Mouse (Mus musculus) kidney, postnatal 0 days (tissue): ENCODE results near the gene Fam53b. TPM values are rescaled to one million over a fixed set of nuclear protein-coding genes. Genes with fewer than 3 reads are reported as not detected.

Source experiments
- ATAC-seq: fragments of 200-750 bp; cut with Nextera tagmentation; replicated peaks from 2 replicates; pipeline ENCODE4 v1.8.0; 2017; ENCODE audit warnings: low read depth, moderate number of reproducible peaks, moderate TSS enrichment, moderate library complexity; ENCODE audit not compliant: low FRiP score
- DNase-seq: peaks from one replicate; pipeline ENCODE4 v3.0.0-alpha.2; 2016; ENCODE audit warnings: low spot score
- H3K27ac ChIP-seq: fragments of 300-500 bp; sonication (generic); 2 replicates; pipeline ENCODE4 v1.5.1; 2014; ENCODE audit warnings: mild to moderate bottlenecking
- H3K27me3 ChIP-seq: fragments of 300-500 bp; sonication (generic); 2 replicates; pipeline ENCODE4 v1.6.1; 2014; ENCODE audit warnings: low read length, mixed read lengths; ENCODE audit not compliant: insufficient read depth
- H3K36me3 ChIP-seq: fragments of 300-500 bp; sonication (generic); 2 replicates; pipeline ENCODE4 v1.6.1; 2014; ENCODE audit warnings: low read length, mixed read lengths; ENCODE audit not compliant: insufficient read depth
- H3K4me1 ChIP-seq: fragments of 300-500 bp; sonication (generic); replicated peaks from 2 replicates; pipeline ENCODE4 v1.6.1; 2014; ENCODE audit warnings: antibody characterized with exemption, low read length, mixed read lengths; ENCODE audit not compliant: insufficient read depth
- H3K4me2 ChIP-seq: fragments of 300-500 bp; sonication (generic); 2 replicates; pipeline ENCODE4 v1.6.1; 2014; ENCODE audit warnings: mild to moderate bottlenecking, low read length, moderate library complexity, mixed read lengths
- H3K4me3 ChIP-seq: fragments of 300-500 bp; sonication (generic); replicated peaks from 2 replicates; pipeline ENCODE4 v1.5.1; 2014; ENCODE audit warnings: low read depth, low read length
- H3K9ac ChIP-seq: fragments of 300-500 bp; sonication (generic); 2 replicates; pipeline ENCODE4 v1.6.1; 2014; ENCODE audit warnings: low read depth, low read length
- H3K9me3 ChIP-seq: fragments of 300-500 bp; sonication (generic); replicated peaks from 2 replicates; pipeline ENCODE4 v1.6.1; 2016; ENCODE audit warnings: low read length, inconsistent platforms, mixed read lengths
- CTCF ChIP-seq: IDR thresholded peaks from 2 replicates; pipeline ENCODE4 v1.5.1; 2016; ENCODE audit warnings: antibody characterized with exemption, low read depth, mild to moderate bottlenecking, moderate library complexity
- WGBS: fragments of 180-500 bp; shearing (Covaris S2); extraction: QIAGEN DNeasy Blood & Tissue Kit; methylation state at CpG from one replicate; pipeline ENCODE4 v1.1.7; 2014; 5-methylcytosine and 5-hydroxymethylcytosine counted together
- polyA plus RNA-seq: library from polyadenylated mRNA; unstranded; fragments of >200 nt; fragmentation: Nextera tagmentation; extraction: Ambion mirVana; gene quantifications from 2 replicates; pipeline ENCODE4 v1.2.1, GENCODE M21; 2015

Gene Fam53b
- polyA plus RNA-seq, 1 experiment from 2014 or later, result 17.5 TPM

- ATAC-seq, result peak; percentile 93
- WGBS, result under 1% methylated on average over 37 of the region's 37 CpGs
- H3K9me3 ChIP-seq, result no peaks in the 10 kb centered on the region
Observed at GRCm38 (mm10) chr7:132852173-132852844, 38.6 kb upstream of the Fam53b start, which contains the start of gene Eef1akmt2. Eef1akmt2 (minus strand) TSS chr7:132852673.

GRCm38 (mm10) chr7:132843152-132843551 lies 29.5 kb upstream of the Fam53b start:
- WGBS, result 93% methylated on average over 3 of the region's 3 CpGs
- H3K36me3 ChIP-seq, result 0 out of 2 replicates have a peak, but pooled peaks cover 9% of the 10 kb centered on the region
- ATAC-seq, result no peak

More at GRCm38 (mm10) chr7:132852173-132852844, 38.6 kb upstream of the Fam53b start, which contains the start of gene Eef1akmt2:
- Histone ChIP-seq H3K4me3 (peak within 1 kb of the TSS; percentile 50), H3K4me2 (peak within 1 kb of the TSS; percentile 60), H3K27ac (peak within 1 kb of the TSS; percentile 97), H3K4me1 (no peaks in the 10 kb centered on the region), H3K27me3 (no peaks in the 10 kb centered on the region), H3K9ac (peak within 1 kb of the TSS; percentile 92), H3K36me3 (peaks cover 14% of the 10 kb centered on the region; the same call in 1 of the 2 replicates)
- peak; percentile 93 for DNase-seq
- TF ChIP-seq CTCF, result peak; percentile 44

GRCm38 (mm10) chr7:132842455-132842854 lies 28.8 kb upstream of the Fam53b start:
- Histone ChIP-seq H3K4me2 (no peak overlapping the region), H3K9me3 (no peaks in the 10 kb centered on the region), H3K27me3 (no peaks in the 10 kb centered on the region), H3K27ac (no peak overlapping the region), H3K4me1 (no peaks in the 10 kb centered on the region), H3K4me3 (no peak overlapping the region), H3K36me3 (0 out of 2 replicates have a peak, but pooled peaks cover 8% of the 10 kb centered on the region), H3K9ac (no peak overlapping the region)
- ATAC-seq (no peak), DNase-seq (no peak)
- WGBS, result 100% methylated on average over 1 of the region's 1 CpGs
- no peak for TF ChIP-seq CTCF

More at GRCm38 (mm10) chr7:132843152-132843551, 29.5 kb upstream of the Fam53b start:
- no peaks in the 10 kb centered on the region for H3K27me3 ChIP-seq
- no peak overlapping the region for H3K27ac ChIP-seq
- no peak overlapping the region for H3K4me3 ChIP-seq
- no peak for DNase-seq
- H3K9ac ChIP-seq, result no peak overlapping the region
- H3K4me1 ChIP-seq, result no peaks in the 10 kb centered on the region
- H3K4me2 ChIP-seq, result no peak overlapping the region
- TF ChIP-seq CTCF, result no peak
- H3K9me3 ChIP-seq, result no peaks in the 10 kb centered on the region

- no peak overlapping the region for H3K4me2 ChIP-seq
- no peak for DNase-seq
Observed at GRCm38 (mm10) chr7:132841287-132841686, 27.6 kb upstream of the Fam53b start.

GRCm38 (mm10) chr7:132830955-132831354 lies 17.3 kb upstream of the Fam53b start:
- 47% methylated on average over 4 of the region's 4 CpGs for WGBS
- H3K27ac ChIP-seq, result 0 out of 2 replicates have a peak overlapping the region, but pooled peaks have one; percentile 40
- H3K9me3 ChIP-seq, result no peaks in the 10 kb centered on the region
- H3K4me2 ChIP-seq, result no peak overlapping the region
- no peak for ATAC-seq
- H3K9ac ChIP-seq, result no peak overlapping the region
- H3K4me3 ChIP-seq, result no peak overlapping the region
- H3K4me1 ChIP-seq, result no peaks in the 10 kb centered on the region
- peaks cover 23% of the 10 kb centered on the region for H3K36me3 ChIP-seq
- no peaks in the 10 kb centered on the region for H3K27me3 ChIP-seq
- DNase-seq, result peak; percentile 69
- TF ChIP-seq CTCF, result no peak

More at GRCm38 (mm10) chr7:132841287-132841686, 27.6 kb upstream of the Fam53b start:
- 59% methylated on average over 5 of the region's 5 CpGs for WGBS
- H3K36me3 ChIP-seq, result 0 out of 2 replicates have a peak, but pooled peaks cover 8% of the 10 kb centered on the region
- no peaks in the 10 kb centered on the region for H3K4me1 ChIP-seq
- H3K9me3 ChIP-seq, result no peaks in the 10 kb centered on the region
- no peak overlapping the region for H3K27ac ChIP-seq
- H3K27me3 ChIP-seq, result no peaks in the 10 kb centered on the region
- ATAC-seq, result no peak
- TF ChIP-seq CTCF, result no peak
- H3K9ac ChIP-seq, result no peak overlapping the region
- H3K4me3 ChIP-seq, result no peak overlapping the region

- H3K36me3 ChIP-seq, result peaks cover 16% of the 10 kb centered on the region
- ATAC-seq, result no peak
- 21% methylated on average over 1 of the region's 1 CpGs for WGBS
Observed at GRCm38 (mm10) chr7:132824346-132825022, 10.8 kb upstream of the Fam53b start.

More at GRCm38 (mm10) chr7:132824346-132825022, 10.8 kb upstream of the Fam53b start:
- Histone ChIP-seq H3K27me3 (no peaks in the 10 kb centered on the region), H3K4me2 (no peak overlapping the region), H3K4me1 (no peaks in the 10 kb centered on the region), H3K9ac (no peak overlapping the region), H3K27ac (no peak overlapping the region), H3K9me3 (no peaks in the 10 kb centered on the region), H3K4me3 (no peak overlapping the region)
- TF ChIP-seq CTCF, result no peak
- DNase-seq, result no peak
